Mouse (Mus musculus) ES-CJ7 (cell line): Measurements from ENCODE around the gene Macrod1.

Experiments used
- DNase-seq: peaks from one replicate; pipeline ENCODE4 v3.0.0; 2011; ENCODE audit warnings: low read depth, low spot score

The Macrod1 gene

DNA sequence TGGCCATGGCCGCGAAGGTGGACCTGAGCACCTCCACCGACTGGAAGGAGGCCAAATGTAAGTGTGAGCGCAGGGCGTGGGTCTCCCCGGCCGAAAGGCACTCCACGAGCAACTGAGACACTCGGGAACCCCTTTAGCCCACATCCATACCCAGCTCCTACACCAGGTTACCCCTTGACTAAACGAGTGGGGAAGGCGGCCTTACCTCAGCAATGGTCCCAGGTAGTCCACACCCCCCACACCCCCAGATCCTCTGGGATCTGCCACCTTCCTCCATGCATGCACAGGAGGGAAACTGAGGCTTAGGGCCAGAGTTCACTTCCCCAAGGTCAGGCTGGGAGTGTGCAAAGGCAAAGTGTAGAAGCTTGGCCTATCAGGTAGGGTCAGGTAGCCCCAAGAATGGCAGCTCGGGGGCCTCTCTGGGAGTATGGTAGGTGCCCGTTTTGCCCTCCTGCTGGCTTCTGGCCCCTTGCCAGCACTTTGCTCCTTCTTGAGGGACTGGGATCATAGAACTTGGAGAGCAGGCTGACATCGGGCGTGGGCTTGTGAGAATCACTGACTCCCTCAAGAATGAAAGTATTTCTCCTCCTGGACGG, 614 bp downstream of the Macrod1 start:
- peak; percentile 18 for DNase-seq

DNA sequence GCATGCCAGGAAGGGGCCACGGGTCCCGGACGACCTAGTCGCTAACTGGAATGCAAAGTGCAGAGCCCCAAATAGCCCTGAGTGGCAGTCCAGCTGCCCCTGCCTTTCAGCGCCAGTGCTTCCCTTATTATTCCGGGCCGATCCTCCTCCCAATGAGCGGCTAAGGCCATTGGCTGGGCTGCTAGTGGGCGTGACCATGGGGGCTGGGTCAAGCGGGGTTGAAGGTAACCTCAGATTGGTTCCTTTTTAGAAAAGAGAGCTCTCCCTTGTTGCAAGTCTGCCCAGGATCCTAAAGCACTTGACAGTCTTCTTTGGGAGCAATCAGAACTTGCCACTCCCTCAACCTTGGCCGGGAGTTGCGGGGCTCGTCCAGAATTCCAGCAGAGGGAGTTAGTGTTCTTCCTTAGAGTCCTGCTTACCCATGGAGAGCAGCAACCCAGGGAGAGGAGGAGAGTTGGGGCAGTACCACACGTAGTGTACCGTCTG, 1.2 kb downstream of the Macrod1 start:
- DNase-seq = peak; percentile 97

DNA sequence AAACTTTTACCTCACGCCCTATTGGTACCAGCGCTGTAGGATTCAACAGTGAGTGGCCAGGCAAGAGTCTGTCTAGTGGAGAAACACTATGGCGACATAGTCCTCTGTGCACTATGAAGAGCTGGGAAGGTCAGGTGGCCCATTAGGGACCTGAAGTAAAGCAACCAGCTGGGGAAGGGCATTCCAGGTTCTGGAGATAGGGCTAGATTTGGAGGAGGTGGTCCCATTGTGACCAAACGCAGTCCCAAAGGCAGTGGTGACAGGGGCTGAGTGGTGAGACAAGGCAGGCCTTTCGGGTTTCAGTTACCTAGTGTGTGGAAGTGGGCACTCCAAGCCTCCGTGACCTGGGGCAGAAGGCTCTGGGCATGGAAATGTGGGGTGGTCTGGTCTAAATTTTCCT, 1.9 kb downstream of the Macrod1 start:
- DNase-seq = no peak

DNA sequence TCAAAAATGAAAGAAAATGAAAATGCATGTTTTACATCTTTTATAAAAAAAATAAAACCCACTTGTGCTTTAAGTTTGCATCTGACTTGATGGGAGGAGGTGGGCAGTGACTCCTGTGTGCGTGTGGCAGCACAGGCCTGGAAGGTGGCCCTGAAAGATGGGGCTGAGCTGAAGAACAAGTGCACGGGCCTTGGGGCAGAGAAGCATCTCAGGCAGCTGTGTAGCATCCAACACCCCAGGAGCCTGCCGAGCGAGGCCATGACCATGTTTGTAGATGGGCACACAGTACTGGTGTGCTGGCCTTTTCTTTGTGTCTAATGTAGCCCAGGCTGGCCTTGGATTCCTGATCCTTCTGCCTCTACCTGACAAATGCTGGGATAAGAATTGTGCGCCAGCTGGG, 5.5 kb downstream of the Macrod1 start:
- DNase-seq = no peak

DNA sequence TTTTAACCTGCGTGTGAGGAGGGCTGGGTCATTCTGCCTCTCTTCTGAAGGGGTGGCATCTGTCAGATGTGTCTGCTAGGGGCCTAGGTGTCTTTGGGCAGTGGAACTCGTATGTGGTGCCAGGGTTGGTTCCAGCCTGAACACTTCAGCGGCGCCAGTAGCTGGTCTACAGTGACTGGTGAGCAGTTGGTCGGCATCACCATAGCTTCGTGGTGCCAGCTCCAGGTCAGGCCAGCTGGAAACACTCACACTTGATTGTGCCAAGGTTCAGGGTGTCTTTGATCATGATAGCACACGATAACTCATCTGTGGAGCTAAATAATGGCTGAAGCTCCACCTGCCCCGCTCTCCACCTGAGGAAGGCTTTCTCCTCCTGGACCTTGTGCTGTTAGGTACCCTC, 6.3 kb downstream of the Macrod1 start:
- DNase-seq = no peak

DNA sequence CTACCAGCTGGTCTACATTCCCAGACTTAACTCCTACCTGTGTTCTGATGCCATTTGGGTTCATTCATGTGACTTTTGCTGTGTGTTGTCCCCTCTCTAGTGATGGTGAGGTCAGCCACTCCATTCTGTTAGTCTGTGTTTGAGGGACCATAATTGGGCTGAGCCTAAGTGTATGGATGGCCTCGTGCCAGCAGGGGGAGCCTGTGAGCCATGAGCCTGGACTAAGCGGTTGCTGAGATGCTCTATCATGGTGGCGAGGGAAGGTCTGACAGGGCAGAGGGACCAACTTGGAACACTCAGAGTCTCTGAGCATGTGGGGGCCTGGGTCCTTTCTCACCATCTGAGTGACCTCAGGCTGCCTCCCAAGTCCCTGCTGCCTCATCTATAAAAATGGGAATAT, 8.0 kb downstream of the Macrod1 start:
- DNase-seq = peak; percentile 83

GRCm38 (mm10) chr19:7066034-7066827, 9.6 kb downstream of the Macrod1 start:
- DNase-seq = peak; percentile 79

DNA sequence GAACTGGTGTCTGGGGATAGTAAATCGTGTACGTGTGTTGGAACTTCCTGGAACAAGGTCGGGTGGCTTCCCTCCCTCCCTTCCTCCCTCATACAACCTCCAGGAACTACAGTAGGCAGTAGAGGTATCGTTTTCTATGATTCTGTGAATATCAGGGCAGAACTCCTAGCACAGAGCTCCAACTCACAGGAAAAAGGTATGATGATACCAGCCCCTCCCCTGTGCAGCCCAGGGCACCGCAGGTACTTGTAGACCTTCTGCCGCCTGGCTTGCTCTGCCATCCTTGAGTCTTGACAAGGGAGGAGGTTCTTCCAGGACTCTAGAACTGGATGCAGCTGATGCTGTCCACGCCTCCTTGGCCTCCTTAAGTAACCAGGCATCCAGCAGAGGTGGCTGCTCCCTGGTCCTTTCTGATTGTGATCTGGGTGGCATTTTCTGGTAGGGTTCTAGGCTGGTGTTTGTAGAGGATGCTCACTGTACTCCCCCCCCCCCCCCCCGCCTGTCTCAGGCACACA, 10.3 kb downstream of the Macrod1 start:
- no peak for DNase-seq

GRCm38 (mm10) chr19:7067344-7068050, 10.9 kb downstream of the Macrod1 start:
- no peak for DNase-seq

DNA sequence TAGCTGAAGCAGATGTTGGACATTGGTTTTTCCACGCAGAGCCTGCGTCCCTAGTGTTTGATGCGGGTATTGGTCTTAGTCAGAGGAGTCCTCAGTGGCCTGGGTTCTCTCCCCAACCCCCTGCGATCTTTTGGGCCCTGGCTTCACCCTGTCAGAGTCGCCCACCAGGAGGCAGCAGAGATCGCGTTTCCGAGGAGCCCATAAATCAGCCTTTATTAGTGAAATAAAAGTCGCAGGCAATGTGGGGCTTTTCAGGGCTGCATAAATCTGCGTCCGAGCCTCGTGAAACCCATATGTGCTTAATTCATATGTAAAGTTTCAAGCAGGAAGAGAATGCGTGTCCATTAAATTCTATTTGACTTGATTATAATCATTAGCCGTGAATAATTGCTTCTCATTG, 11.5 kb downstream of the Macrod1 start:
- DNase-seq = peak; percentile 81

GRCm38 (mm10) chr19:7068661-7069531, 12.3 kb downstream of the Macrod1 start:
- DNase-seq = no peak

- DNase-seq = no peak
These were observed 13.5 kb downstream of the Macrod1 start for GRCm38 (mm10) chr19:7069781-7070763.

DNA sequence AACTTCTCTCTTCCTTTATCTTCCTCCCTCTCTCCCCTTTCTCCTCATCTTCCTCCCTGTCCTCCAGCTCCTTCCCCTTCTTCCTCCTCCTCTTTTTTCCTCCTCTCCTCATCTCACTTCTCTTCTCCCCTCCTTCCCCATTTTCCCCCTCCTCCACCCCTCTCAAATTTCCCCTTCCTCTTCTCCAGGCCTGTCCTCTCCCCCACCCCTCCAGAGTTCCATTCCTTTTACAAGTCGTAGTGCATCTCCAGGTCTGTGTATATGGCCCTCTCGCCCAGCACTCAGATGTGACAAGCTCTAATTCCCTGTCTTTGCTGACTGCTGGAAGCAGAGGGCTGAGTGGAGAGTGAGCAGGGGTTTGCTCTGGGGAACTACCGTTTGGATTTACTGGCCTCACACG, 14.2 kb downstream of the Macrod1 start:
- no peak for DNase-seq

DNA sequence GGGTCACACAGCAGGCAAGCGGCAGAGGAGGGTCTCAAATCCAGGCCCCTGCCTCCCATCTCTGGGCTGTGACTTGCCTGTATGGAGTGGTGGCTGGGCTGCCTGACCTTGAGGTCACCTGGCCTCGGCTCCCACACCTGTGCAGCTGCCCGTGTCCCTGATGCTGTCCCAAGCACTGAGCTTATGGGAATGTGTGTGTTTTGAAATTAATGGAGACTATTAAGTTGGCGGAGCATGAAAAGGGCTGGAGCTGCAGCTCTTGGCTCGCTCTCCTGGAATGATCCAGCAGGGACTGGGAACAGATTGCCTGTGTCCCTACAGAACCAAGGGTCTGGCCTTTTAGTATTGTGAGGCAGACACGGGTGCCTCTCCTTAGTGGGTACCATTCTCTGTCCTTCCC, 15.6 kb downstream of the Macrod1 start:
- no peak for DNase-seq

DNA sequence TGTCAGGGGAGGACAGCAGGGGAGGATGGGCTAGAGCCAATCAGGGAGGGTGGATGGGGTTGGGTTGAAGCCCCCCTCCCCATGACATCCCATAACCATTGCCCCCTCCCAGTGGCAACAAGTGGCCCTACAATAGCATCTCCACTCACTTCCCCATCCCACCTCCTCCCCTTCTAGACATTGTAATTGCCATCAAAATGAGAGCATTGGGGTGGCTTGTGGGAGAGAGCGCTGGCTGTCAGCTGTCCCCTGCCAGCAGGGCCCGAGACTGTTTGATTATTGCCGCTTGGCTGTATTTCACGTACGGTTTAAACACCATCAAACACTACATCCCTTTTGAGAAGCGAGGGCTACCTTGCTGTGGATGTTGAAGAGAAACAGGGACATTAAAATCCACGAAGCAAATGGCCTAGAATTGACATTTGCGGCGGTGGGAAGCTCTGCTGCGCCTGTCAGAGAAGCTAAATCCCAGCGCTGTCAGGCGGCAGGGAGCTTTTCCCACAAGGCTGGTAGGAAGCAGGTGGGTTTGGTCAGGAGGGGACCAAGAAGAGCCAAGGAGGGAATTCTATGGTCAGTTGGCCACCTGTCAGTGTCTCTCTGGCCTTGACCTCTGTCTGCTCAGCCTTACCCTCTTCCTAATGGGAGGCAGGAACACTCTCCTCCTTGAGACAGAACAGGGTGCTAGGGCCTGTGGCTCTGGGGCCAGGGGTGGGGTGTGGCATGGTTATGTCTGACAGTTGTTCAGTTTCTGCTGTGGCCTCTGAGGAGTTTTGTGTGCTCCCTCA, 17.6 kb downstream of the Macrod1 start:
- DNase-seq = no peak

DNA sequence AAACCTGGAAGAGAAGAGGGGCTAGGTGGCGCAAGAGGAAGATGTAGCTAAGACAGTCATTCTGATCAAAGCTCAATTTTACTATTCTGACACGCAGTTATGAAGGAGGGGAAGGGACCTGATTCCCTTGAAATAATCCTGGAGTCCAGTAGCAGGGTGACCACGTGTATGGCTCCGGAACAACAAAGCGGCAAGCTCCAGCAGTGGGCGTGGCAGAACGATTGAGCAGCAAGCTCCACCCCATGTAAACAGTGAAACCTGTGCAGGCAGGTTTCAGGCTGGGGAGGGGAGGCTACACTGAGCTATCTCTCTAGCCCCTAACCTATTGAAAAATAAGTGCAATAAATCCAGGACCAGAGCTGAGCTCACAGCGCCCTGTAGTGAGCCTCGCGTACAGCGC, 18.7 kb downstream of the Macrod1 start:
- peak; percentile 28 for DNase-seq

- no peak for DNase-seq
These were observed 21.1 kb downstream of the Macrod1 start for GRCm38 (mm10) chr19:7077666-7078065.

DNA sequence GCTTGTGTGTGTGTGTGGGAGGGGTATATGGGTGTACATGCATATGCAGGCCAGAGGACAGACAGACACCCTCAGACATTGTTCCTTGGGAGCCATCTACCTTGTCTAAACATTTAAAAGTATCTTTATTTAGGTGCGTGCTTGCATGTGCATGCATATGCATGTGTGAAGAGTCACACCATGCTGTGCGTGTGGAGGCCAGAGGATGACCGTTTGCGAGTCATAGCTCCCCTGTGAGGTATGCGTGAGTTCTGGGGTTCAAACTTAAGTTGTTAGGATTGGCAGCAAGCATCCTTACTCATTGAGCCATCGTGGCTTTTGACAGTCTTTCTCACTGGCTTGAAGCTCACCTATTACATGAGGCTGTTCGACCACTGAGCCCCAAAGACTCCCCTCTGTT, 21.7 kb downstream of the Macrod1 start:
- DNase-seq = no peak

GRCm38 (mm10) chr19:7081516-7082266, 25.1 kb downstream of the Macrod1 start:
- DNase-seq = no peak
